Mouse (Mus musculus): Measurements from ENCODE around the gene Eif4e2. TPM values are rescaled to one million over a fixed set of nuclear protein-coding genes. Genes with fewer than 3 reads are reported as not detected.

Gene Eif4e2
- total RNA-seq, 2 experiments from 2014 or later = 59.6 to 66.5 TPM

DNA sequence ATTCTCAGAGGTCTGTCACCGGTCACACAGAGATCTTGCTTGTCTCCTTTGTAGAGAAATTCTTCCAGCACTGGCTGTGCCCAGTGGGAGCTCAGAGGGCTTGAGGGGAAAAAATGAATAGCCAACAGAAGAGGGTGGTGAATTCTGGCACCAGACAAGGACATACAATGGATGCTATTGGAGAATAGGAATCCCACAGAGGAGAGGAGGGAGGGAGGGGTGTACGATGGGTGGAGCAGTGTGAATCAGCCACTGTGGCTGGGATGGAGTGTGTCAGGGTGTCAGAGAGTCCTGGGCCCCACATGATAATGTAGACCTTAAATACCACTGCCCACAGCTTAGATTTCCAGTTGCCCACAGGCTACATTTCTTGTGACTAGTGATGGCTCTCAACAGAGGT lies 73.4 kb downstream of the Eif4e2 start:
- no peak for DNase-seq (ENCODE audit: extremely low spot score in 1 of 2, low spot score in 1 of 2)

Other genes with a start within 250 kb of the Eif4e2 start
- gene Alppl2, start 124.0 kb upstream of the Eif4e2 start, total RNA-seq (2021) = not detected
- gene Alpi, start 112.3 kb upstream of the Eif4e2 start, total RNA-seq (2021) = not detected
- not detected for gene Akp3, start 88.9 kb upstream of the Eif4e2 start, total RNA-seq (2021)
- 1 to 10 TPM; 1.4 to 3.6 TPM for gene Ecel1, start 57.4 kb upstream of the Eif4e2 start, total RNA-seq (2021)
- under 1 TPM; 0.34 to 0.42 TPM for gene Prss56, start 30.6 kb upstream of the Eif4e2 start, total RNA-seq (2021)
- not detected for gene Chrnd, start 23.3 kb upstream of the Eif4e2 start, total RNA-seq (2021)
- not detected for gene Chrng, start 9.3 kb upstream of the Eif4e2 start, total RNA-seq (2021)
- 10 to 100 TPM; 16.3 to 17.2 TPM for gene Efhd1, start 50.4 kb downstream of the Eif4e2 start, total RNA-seq (2021)
- 100 to 1,000 TPM in 1 of 2 experiments, 10 to 100 TPM in 1; 96.8 to 112 TPM for gene Gigyf2, start 113.1 kb downstream of the Eif4e2 start, total RNA-seq (2021)
- 1 to 10 TPM; 1.3 to 1.4 TPM for gene Kcnj13, start 180.8 kb downstream of the Eif4e2 start, total RNA-seq (2021)

Data from layer of hippocampus, postnatal 25 days (tissue).